Mouse (Mus musculus) cerebral cortex, adult 2 months (tissue): Measurements from ENCODE around the gene Kif27.

Experiments used
- WGBS: fragments of 180-500 bp; shearing (Covaris S2); methylation state at CpG from one replicate; pipeline ENCODE4 v1.1.7; 2018; 5-methylcytosine and 5-hydroxymethylcytosine counted together

Kif27 gene

DNA sequence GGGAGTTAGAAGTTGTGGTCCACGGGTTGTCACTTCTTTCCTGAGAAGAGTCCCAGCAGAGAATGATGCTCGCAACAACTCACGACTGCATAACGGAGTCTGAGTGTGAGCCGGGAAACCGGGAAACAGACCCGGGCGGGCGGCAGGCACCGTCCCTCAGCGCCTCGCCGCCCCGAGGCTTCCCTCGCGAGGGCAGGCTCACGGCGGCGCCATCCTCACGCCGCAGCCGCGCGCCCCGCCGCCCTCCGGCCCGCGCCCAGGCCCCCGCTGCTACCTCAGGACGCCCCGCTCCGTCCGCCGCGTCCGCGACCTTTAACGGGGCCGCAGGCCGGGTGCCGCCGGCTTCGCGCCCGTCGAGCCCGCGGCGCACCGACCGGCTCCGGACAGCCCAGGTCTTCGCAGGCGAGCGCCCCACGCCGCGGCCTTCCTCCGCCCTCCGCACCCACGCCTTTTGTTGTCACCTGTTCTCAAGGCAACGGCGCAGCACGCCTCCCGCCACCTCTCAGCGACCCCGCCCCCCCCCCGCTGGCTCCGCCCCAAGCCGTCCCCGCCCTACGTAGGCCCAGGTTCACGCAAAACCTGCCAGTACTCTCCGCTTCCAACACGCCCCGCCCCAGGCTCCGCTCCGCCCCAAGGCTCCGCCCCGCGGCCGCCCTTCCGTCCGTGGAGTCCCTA, at the start of gene Kif27:
Gene Kif27 (minus strand): TSS at position 494 of the 675 bp plus-strand sequence.
- WGBS = 2% methylated on average over 82 of the region's 85 CpGs

DNA sequence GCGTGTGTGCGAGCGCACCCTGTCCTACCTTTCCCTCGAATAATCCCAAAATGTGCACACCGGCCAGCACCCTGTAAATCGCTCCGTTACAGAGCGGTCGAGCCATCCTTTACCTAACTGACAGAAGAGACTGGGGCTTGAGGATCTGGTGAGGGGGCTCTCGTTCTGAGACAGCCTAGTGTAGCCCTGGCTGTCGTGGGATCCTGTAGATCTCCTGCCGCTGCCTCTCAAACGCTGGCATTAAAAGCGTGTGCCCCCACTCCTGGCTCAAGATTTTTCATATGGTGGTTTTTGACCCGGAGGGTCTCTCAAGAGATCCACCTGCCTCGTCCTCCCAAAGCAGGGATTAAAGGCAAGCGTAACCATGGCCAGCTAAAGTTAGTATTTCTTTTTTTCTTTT, 44.3 kb upstream of the Kif27 start, which contains the start of gene Hnrnpk:
Gene Hnrnpk (minus strand): TSS at position 101 of the 400 bp plus-strand sequence.
- WGBS = 6% methylated on average over 17 of the region's 17 CpGs

DNA sequence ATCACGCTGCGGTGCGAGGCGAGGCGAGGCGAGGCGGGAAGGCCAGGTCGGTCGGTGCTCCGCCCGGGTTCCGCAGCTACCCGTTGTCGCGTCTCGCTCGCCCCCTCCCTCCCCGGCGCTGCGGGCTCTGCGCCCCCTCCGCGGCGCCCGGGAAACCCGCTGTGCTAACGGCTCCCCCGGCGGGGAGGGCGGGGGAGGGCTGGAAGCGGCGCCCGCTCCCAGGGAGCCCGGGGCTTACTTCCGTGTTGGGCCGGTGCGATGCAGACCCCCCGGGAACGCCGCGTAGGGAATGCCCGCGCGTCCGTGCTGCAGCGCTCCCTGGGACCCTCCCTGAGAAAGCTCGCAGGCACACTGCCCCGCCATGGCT, 43.8 kb upstream of the Kif27 start:
- WGBS = 0% methylated on average over 37 of the region's 48 CpGs

DNA sequence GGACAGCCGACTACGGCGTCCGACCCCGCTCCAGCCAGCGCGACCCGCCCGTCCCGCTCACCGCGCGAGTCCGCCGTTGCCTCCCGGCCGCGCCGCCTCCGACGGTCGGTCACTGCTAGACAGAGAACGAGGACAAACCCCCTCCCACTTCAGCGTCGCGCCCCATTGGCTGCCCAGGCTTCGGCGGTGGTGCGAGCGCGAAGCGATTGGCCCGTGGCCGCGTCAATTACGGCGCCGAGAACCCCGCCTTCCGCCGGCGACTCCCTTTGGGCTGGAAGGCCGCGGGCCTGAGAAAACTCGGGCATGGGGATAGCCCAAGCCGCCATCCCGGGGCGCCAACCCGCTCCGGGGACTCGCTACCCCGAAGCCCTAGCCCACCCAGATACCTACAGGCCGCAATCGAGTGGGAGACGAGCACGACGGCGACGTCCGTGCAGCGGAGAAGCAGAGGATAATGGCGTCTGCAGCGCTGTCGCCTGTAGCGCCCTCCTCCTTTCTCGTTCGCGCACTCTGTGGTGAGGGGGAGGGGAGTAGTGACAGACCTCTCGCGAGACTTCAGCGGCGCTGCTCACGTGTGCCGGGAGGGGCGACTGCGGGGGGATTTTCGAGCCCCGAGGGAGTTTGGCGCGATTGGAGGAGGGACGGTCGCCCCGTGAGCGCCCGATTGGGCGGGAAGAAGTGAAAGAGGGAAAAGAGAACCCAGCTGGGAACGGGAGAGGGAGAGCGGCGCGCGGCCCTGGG, 43.3 kb upstream of the Kif27 start, which contains the start of gene Rmi1:
Gene Rmi1 (plus strand): TSS at position 246 of the 741 bp plus-strand sequence.
- under 1% methylated on average over 91 of the region's 91 CpGs for WGBS

DNA sequence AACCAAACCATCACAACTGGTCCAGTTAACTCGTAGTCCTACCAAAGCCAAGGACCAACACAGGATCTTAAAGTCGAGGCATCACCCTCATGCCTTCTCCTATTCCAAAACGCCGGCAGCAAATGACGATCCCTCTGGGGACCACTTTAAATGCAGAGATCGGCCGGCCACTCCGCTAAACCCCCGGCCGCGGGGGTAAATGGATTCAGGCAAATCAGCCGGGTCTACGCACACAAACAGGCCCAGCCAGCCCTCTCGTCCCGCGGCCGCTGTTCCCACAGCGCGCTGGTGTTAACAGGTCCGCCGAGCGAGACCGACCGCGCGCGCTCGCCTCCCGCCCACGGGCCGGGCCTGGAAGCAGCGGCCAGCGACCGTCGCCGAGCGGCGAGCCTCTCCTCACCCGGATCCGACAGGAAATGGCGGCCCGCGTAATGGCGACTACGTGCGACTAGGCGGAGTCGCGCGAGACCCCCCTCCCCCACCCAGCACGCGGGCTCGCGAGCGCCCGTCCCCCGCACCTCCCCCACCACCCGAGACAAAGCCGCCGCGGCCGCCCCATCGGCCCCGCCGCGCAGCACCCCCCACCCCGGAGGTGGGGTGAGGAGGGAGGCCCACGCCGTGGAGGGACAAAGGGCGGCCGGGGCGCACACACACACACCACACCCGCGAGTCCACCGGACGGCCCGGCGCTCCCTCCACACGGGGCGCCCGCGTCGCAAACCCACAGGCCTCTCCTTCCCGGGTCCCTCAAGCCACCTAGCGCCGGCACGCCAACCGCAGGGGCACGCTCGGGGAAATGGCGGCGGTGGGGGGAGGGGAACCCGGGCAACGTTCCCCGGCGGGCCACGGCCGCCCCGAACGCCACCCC, 42.4 kb upstream of the Kif27 start:
- whole genome bisulfite sequencing = under 1% methylated on average over 96 of the region's 100 CpGs

DNA sequence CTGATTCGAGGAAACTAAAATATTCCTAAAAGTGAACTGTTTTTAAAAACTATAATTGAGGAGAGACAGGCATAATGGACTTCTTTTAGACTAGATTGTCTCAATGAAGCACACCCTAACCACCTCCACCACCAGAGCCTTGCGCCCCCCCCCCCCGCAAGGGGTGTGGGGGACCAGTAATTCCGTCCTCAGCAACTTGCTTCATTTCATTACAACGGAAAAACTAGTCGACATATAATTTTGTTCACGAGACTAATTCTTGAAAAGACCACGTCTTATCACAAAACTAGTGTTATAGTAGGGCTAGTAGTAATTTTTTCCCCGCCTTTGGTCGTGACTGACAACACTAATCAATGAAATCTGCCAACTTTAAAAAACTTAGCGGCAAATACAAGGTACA, 41.7 kb upstream of the Kif27 start:
- under 1% methylated on average over 11 of the region's 11 CpGs for WGBS

DNA sequence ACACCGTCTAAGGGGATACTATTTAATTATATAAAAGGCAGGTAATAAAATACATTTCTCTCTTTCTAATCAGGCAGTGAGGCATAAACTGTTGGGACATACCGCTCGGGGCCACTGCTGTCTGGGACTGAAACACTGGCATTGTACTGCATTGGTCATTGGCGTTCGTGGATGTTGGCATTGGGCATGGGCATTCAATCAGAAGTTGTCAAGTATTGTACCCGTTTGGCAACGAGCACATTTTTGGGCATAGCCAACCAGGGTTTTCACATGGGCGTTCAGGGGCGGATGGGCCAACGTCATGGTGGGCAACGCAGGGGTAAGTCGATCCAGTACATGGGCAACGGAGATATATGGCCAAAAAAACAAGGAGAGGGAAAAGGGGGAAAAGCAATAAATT, 38.7 kb upstream of the Kif27 start:
- WGBS = 40% methylated on average over 13 of the region's 13 CpGs

DNA sequence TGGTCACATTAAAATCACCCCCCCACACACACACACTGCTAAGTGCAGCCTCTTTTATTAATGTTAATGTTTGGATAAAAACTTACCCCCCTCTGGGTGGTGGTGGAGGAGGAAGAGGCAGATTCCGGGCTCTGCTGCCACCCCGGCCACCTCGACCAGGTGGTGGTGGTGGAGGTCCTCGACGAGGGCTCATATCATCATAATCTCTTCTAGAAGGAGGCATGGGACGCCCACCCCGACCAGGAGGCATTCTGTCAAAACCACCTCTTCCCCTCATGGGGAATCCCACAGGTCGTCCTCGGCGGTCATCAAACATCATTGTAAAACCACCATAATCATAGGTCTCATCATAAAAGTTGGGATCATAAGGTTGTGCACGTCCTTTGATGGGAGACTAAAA, 35.5 kb upstream of the Kif27 start:
- 76% methylated on average over 11 of the region's 11 CpGs for WGBS

DNA sequence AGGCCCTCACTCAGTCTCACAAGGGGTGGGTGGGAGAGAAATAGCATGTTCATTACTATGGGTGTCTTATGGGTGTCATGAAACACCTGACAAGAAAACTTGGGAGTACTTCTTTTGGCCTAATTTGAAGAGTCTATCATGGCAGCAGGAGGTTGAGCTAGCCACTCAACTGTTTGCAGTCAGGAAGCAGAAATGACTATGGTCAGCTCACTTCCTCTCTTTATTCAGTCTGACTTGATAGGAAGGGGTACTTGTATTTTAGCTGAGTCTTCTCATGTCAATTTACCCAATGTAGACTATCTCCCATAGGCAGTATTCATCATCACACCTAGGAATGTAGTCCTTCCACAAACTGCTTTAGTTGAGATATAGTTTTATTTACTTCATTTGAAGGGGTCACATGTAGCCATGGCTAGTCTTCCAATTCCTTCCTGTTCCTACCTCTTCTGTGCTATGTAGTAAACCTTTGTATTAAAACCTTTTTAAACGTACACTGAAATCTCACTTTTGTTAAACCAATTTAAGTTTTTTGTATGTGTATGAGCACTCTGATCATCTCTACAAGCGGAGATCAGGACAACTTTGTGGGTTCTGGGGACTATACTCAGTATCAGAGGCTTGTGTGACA, 30.5 kb upstream of the Kif27 start:
- 70% methylated on average over 2 of the region's 2 CpGs for WGBS

DNA sequence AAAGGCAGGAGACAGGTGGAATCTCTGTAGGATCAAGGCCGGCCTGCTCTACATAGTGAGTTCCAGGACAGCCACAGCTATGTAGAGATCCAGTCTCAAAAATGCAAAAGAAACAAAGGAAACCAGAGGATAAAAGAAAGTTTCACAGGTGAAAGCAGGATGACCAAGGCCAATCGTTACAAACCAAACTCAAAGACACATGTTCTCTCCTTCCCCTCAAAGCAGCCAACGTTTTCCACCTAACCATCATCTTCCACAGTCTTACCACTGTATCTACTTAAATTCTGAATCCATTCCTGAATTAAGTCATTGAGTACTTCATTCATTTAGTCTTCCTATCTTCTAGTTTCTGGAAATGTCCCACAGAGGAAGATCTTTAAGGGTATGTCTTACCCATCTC, 29.5 kb upstream of the Kif27 start:
- WGBS = 39% methylated on average over 3 of the region's 3 CpGs

DNA sequence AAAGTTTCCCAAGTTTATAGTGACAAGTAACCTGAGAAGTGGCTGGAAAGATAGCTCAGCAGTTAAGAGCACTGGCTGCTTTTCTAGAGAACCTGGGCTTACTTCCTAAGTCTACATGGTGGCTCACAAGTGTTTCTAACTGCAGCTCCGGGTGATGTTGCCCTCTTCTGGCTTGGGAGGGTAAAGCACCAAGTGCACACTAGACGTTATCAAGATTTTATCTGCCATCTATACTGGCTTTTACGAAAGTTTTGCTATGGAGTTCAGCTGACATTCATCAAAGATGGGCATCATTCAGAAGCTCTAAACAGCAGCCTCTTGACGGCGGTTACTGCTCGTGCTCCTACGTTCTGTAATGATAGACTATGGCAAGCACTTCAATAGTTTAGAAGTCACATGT, 29.0 kb upstream of the Kif27 start:
- WGBS = 10% methylated on average over 7 of the region's 7 CpGs

DNA sequence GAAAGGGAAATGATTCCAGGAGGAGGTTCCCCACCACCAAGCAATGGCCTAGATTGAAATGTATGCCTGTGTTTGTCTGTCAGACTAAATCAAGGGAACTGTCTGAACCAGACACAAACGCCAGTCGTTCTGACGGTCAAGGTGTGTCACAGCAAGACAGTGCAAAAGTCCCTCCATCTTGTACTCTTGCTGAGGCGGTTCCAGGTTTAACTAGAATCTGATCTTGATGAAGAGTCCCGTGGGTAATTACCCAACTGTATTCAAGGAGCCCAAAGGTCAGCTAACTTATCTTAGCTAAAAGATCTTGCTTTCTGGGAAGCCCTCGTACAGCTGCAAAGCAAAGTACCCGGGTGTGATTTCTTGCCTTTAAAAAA, 26.6 kb upstream of the Kif27 start:
- WGBS = 86% methylated on average over 7 of the region's 7 CpGs

DNA sequence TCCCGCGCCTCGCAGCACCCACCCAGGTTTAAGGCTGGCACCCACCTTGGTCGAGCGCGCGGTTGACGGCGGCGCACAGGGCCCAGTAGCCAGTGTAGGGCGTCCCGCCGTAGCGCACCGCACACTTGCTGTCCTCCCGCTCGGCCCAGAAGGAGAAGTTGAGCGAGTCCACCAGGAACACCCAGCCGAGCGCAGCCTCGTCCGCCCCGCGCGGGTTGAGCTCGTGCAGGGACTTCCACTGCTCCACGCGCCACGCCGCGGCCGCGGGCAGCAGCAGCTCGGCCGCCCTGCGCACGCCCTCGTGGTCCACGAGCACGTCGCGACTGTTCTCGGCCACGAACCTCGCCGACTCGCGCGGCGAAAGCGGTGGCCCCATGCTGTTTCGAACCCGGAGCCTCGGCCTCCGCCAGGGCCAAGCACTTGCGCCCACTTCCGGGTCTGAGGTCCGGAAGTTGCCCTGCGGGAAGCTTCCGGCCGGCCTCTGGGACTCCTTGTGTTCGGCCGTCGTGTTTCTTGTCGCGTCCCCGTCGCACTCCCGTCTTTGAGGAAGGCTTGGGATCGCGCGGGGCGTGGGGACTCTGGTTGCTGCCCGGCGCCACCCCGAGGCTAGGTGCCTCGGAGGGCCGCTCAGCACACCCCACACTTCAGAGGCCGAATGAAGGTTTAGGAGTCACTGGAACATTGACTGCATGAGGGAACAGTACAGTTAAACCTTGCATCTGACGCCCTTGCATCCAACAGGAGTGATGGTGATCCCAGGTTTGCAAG, 26.0 kb upstream of the Kif27 start, which contains the start of gene 2210016F16Rik:
Gene 2210016F16Rik (minus strand): TSS at position 447 of the 768 bp plus-strand sequence.
- WGBS = 2% methylated on average over 80 of the region's 80 CpGs

DNA sequence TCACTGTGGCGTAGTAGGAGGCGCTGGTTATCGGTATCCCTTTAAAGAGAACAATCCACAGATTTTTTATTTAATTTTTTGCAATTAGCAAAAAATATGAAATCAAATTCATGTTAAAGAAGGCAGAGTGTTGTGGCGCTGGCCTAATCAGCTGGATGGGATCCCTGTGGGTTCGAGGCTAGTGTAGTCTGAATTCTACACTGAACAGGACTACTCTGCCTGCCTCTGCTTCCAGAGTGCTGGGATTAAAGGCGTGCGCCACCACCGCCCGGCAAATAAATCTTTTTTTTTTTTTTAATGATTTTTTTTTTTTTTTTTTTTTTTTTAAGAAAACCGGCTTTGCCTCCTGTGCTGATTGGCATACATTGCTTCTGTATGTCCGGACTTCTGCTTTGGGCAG, 25.4 kb upstream of the Kif27 start:
- 45% methylated on average over 11 of the region's 11 CpGs for WGBS

DNA sequence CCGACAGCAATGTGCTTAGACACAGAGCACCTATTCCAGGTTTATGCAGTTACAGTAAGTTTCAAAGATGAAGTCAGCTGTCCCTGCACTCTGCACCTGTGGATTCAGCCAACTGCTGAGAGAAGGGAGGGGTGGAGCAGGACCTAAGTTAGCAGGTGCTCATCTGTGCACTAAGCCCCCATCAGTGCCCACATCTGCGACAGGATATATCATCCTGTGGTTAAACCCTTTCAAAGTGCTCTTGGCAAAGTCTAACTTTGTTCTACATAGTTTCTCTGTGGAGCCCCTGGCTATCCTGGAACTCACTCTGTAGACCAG, 14.2 kb upstream of the Kif27 start:
- WGBS = 90% methylated on average over 2 of the region's 2 CpGs

DNA sequence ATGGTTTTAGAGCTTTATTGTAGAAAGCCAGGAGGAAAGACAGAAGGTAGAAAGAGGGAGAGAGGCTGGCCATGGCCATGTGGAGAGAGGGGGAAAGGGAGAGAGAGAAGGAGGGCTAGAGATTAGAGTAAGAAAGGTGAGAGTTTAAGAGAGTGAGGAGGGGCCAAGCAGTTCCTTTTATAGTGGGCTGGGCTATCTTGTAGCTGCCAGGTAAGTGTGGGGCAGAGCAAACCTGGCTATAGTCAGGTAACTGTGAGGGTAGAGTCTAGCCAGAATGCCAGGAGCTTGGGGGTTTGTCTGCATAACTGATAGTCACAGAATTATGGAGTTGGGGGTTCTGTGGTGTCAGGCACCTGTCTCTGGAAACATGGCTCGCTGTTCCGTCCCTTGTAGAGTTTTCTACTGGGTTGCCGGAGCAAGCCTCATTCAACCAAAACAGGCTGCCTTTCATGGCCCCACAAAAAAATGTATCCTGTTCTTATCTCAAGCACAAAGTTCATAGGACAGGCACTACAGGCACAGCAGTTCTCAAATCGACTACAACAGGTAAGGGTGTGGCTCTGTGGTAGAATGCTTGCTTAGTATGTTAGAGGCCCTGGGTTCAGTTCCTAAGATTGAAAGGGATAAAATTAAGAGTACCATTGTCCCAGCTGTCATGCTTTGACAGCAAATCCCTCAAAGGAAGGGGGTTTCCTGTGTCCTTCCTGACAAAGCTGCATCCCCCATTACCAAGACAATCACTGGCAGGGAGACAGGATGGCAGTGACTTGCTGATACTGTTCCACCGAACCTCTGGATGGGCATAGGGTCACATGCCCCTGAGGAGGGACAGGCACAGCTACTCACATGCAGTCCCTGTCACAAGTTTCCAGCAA, 13.6 kb upstream of the Kif27 start:
- 82% methylated on average over 5 of the region's 5 CpGs for WGBS

DNA sequence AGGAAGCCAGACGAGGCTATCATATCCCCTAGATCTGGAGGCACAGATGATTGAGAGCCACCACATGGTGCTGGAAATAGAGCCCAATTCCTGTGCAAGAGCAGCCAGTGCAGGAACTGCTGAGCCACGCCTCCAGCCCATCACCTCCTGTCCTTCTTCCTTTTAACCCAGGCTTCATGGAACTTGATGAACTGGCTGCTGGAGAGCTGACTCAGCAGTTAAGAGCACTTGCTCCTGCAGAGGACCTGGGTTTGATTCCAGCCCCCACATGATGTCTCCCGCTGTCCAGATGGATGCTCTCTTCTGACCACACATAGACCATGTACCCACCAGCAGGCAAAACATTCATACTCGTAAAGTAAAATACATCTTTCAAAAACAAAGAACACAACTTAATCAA, 9.9 kb upstream of the Kif27 start:
- 76% methylated on average over 4 of the region's 4 CpGs for WGBS

DNA sequence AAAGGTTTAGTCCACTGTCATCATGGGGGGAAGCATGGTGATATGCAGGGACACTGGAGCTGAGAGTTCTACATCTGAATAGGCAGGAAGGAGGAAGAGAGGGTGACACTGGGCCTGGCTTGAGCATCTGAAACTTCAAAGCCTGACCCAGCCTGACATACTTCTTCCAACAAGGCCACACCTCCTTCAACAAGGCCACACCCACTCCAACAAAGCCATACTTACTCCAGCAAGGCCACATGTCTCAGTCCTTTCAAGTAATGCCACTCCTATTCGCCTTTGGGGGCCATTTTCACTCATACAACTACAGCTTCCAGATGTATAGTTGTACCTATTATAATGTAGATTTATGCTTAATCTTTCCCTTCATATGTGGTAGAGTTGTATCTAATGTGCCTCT, 8.7 kb upstream of the Kif27 start:
- WGBS = 79% methylated on average over 1 of the region's 1 CpGs

DNA sequence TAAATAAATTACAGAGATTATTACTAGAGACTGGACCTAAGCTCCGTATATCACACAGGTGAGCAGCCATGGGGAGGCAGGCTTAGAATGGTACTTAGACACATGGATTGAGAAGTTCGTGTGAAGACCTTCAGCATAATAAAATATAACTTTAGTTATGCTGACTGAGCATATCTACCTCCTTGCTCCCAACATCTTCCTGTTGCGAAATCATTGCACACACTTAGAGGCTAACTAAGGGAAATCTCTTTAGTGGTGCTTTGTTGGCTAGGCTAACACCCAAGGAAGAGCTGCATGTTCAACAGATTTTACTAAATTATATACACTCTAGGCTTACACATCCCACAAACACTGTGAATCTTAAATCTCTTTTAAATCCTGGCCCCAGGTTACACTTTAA, 7.5 kb upstream of the Kif27 start:
- WGBS = 94% methylated on average over 3 of the region's 3 CpGs

DNA sequence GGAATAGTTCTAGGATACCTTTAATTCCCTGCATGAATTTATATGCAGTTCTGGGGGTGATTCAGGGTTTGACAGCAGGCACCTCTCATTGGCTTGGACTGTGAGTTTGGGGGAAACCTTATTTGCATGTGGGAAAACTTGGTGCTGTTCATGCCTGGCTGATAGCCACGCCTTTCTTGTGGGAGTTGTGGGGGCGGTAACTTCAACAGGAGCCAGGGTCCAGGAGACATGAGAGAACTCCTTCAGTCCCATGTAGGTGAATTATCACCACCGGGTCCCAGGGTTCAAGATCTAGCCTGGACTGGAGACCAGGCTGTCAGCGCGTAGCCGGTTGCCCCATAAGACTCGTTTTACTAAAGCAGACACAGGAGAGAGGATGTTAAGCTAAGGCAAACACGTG, 6.3 kb upstream of the Kif27 start:
- 87% methylated on average over 8 of the region's 8 CpGs for WGBS
